Mouse (Mus musculus) CH12.LX (cell line): Measurements from ENCODE around the gene Ppp1r1c. TPM values are rescaled to one million over a fixed set of nuclear protein-coding genes. Genes with fewer than 3 reads are reported as not detected.

Source experiments
- DNase-seq: peaks from one replicate; pipeline ENCODE4 v3.0.0-alpha.2; 2013; ENCODE audit errors: extremely low read depth
- H3K27ac ChIP-seq: 2 replicates; pipeline ENCODE4 v1.5.1; 2012; ENCODE audit warnings: low read depth, mild to moderate bottlenecking, control low read depth, moderate library complexity; ENCODE audit not compliant: insufficient read depth
- H3K27me3 ChIP-seq: replicated peaks from 2 replicates; pipeline ENCODE3; 2012; ENCODE audit warnings: inconsistent platforms
- H3K36me3 ChIP-seq, 2 experiments: replicated peaks in 1 of 2; 2 replicates each; pipeline versions ENCODE3 to v1.6.1; 2012; ENCODE audit warnings: inconsistent platforms in 1 of 2, low read length in 1 of 2, mild to moderate bottlenecking in 1 of 2, mixed read lengths in 1 of 2, moderate library complexity in 1 of 2; ENCODE audit not compliant: control insufficient read depth in 1 of 2, insufficient read depth in 1 of 2
- H3K4me1 ChIP-seq, 2 experiments: 2 replicates each; pipeline ENCODE4 v1.6.1; 2012; ENCODE audit warnings: inconsistent platforms in 1 of 2, moderate library complexity in 1 of 2; ENCODE audit not compliant: insufficient read depth in 2 of 2, control insufficient read depth in 1 of 2
- H3K4me2 ChIP-seq: 2 replicates; pipeline ENCODE4 v1.6.1; 2012; ENCODE audit warnings: low read depth, mild to moderate bottlenecking, control low read depth; ENCODE audit not compliant: poor library complexity, insufficient read depth, severe bottlenecking
- H3K4me3 ChIP-seq, 3 experiments: fragments of 150-350 bp in 1 of 3; sonication (generic) in 1 of 3; replicated peaks in 1 of 3; 2 replicates each; pipeline versions ENCODE3 to v1.5.1; 2011 to 2012; ENCODE audit warnings: low read depth in 2 of 3, low read length in 2 of 3, mild to moderate bottlenecking in 2 of 3, moderate library complexity in 2 of 3, control low read depth in 1 of 3, improper control_type of control experiment in 1 of 3, inconsistent platforms in 1 of 3, mixed read lengths in 1 of 3; ENCODE audit not compliant: poor library complexity in 1 of 3
- H3K79me2 ChIP-seq: replicated peaks from 2 replicates; pipeline ENCODE4 v1.6.1; 2012; ENCODE audit warnings: mild to moderate bottlenecking, moderate library complexity; ENCODE audit not compliant: control insufficient read depth, poor library complexity, insufficient read depth, severe bottlenecking; ENCODE audit errors: extremely low read depth
- H3K9ac ChIP-seq: 2 replicates; pipeline ENCODE4 v1.6.1; 2012; ENCODE audit warnings: low read depth, mild to moderate bottlenecking, control low read depth, moderate library complexity; ENCODE audit not compliant: insufficient read depth
- H3K9me3 ChIP-seq: replicated peaks from 2 replicates; pipeline ENCODE3; 2012; ENCODE audit warnings: low read length, inconsistent platforms, mixed read lengths
- BHLHE40 ChIP-seq: IDR thresholded peaks from 2 replicates; pipeline ENCODE4 v1.6.1; 2011; ENCODE audit warnings: mild to moderate bottlenecking, low read depth, low read length, improper control_type of control experiment
- CHD2 ChIP-seq: IDR thresholded peaks from 2 replicates; pipeline ENCODE4 v1.6.1; 2011; ENCODE audit warnings: low read length, improper control_type of control experiment
- CTCF ChIP-seq, 2 experiments: IDR thresholded peaks in 1 of 2; conservative IDR thresholded peaks in 1 of 2; 2 replicates each; pipeline ENCODE4 v1.5.1; 2011 to 2012; ENCODE audit warnings: low read depth in 2 of 2, low read length in 2 of 2, improper control_type of control experiment in 1 of 2, inconsistent platforms in 1 of 2, mild to moderate bottlenecking in 1 of 2, moderate library complexity in 1 of 2
- E2F4 ChIP-seq: IDR thresholded peaks from 2 replicates; pipeline ENCODE4 v1.6.1; 2011; ENCODE audit warnings: low read depth, low read length, improper control_type of control experiment; ENCODE audit not compliant: insufficient replicate concordance
- ETS1 ChIP-seq: conservative IDR thresholded peaks from 2 replicates; pipeline ENCODE4 v1.6.1; 2012; ENCODE audit warnings: low read depth, mild to moderate bottlenecking, inconsistent platforms, low read length, improper control_type of control experiment, moderate library complexity
- GABPA ChIP-seq: IDR thresholded peaks from 2 replicates; pipeline ENCODE4 v1.6.1; 2012; ENCODE audit warnings: low read depth, low read length, improper control_type of control experiment, inconsistent platforms; ENCODE audit not compliant: insufficient replicate concordance
- HCFC1 ChIP-seq: IDR thresholded peaks from 2 replicates; pipeline ENCODE4 v1.6.1; 2012; ENCODE audit warnings: low read depth, mild to moderate bottlenecking, inconsistent platforms, low read length, improper control_type of control experiment
- IRF4 ChIP-seq: IDR thresholded peaks from 2 replicates; pipeline ENCODE4 v1.6.1; 2014; ENCODE audit warnings: low read depth, mild to moderate bottlenecking, inconsistent platforms, low read length, improper control_type of control experiment
- JUN ChIP-seq: IDR thresholded peaks from 2 replicates; pipeline ENCODE4 v1.6.1; 2011; ENCODE audit warnings: low read depth, mild to moderate bottlenecking, low read length, improper control_type of control experiment, moderate library complexity; ENCODE audit not compliant: insufficient read depth
- KAT2A ChIP-seq: IDR thresholded peaks from 2 replicates; pipeline ENCODE4 v1.6.1; 2012; ENCODE audit warnings: low read length, improper control_type of control experiment, inconsistent platforms; ENCODE audit not compliant: insufficient replicate concordance
- MAFK ChIP-seq: IDR thresholded peaks from 2 replicates; pipeline ENCODE4 v1.6.1; 2011; ENCODE audit warnings: low read length, improper control_type of control experiment; ENCODE audit not compliant: insufficient replicate concordance
- MAX ChIP-seq: IDR thresholded peaks from 2 replicates; pipeline ENCODE4 v1.6.1; 2011; ENCODE audit warnings: low read length, improper control_type of control experiment
- MAZ ChIP-seq: IDR thresholded peaks from 2 replicates; pipeline ENCODE4 v1.6.1; 2012; ENCODE audit warnings: low read depth, mild to moderate bottlenecking, inconsistent platforms, low read length, improper control_type of control experiment, moderate library complexity
- NRF1 ChIP-seq: IDR thresholded peaks from 2 replicates; pipeline ENCODE4 v1.6.1; 2014; ENCODE audit warnings: low read depth, mild to moderate bottlenecking, inconsistent platforms, low read length, improper control_type of control experiment, moderate library complexity
- POLR2A ChIP-seq: IDR thresholded peaks from 2 replicates; pipeline ENCODE4 v1.6.1; 2011; ENCODE audit warnings: low read depth, mild to moderate bottlenecking, improper control_type of control experiment, low read length
- RAD21 ChIP-seq: IDR thresholded peaks from 2 replicates; pipeline ENCODE4 v1.6.1; 2011; ENCODE audit warnings: low read depth, mild to moderate bottlenecking, low read length, improper control_type of control experiment, moderate library complexity
- RCOR1 ChIP-seq: conservative IDR thresholded peaks from 2 replicates; pipeline ENCODE4 v1.6.1; 2012; ENCODE audit warnings: low read depth, mild to moderate bottlenecking, inconsistent platforms, low read length, improper control_type of control experiment
- SMC3 ChIP-seq: IDR thresholded peaks from 2 replicates; pipeline ENCODE4 v1.6.1; 2011; ENCODE audit warnings: low read depth, low read length, improper control_type of control experiment
- TCF12 ChIP-seq: IDR thresholded peaks from 2 replicates; pipeline ENCODE4 v1.6.1; 2014; ENCODE audit warnings: low read depth, mild to moderate bottlenecking, inconsistent platforms, low read length, improper control_type of control experiment
- UBTF ChIP-seq: IDR thresholded peaks from 2 replicates; pipeline ENCODE4 v1.6.1; 2012; ENCODE audit warnings: low read depth, mild to moderate bottlenecking, inconsistent platforms, low read length, improper control_type of control experiment, moderate library complexity
- USF1 ChIP-seq: IDR thresholded peaks from 2 replicates; pipeline ENCODE4 v1.6.1; 2014; ENCODE audit warnings: low read depth, mild to moderate bottlenecking, inconsistent platforms, low read length, improper control_type of control experiment
- USF2 ChIP-seq: conservative IDR thresholded peaks from 2 replicates; pipeline ENCODE4 v1.6.1; 2011; ENCODE audit warnings: low read depth, low read length, improper control_type of control experiment
- ZMIZ1 ChIP-seq: IDR thresholded peaks from 2 replicates; pipeline ENCODE4 v1.6.1; 2012; ENCODE audit warnings: low read depth, mild to moderate bottlenecking, inconsistent platforms, low read length, improper control_type of control experiment
- dilution Hi-C: fragments of 300-500 bp; cut with MboI; formaldehyde crosslinking; loops from 2 replicates; pipeline ENCODE4 v1.14.3; 2020; ENCODE audit warnings: low sequenced_read_pairs; ENCODE audit not compliant: extremely low pct_unique_long_range_greater_than_20kb, extremely low pct_ligation_motif_present
- in situ Hi-C: fragments of 300-500 bp; cut with MboI; formaldehyde crosslinking; loops from 3 replicates; pipeline ENCODE4 v1.14.3; 2019; ENCODE audit warnings: low sequenced_read_pairs, low pct_ligation_motif_present, low pct_unique_long_range_greater_than_20kb, mixed read lengths
- polyA plus RNA-seq: library from polyadenylated mRNA; unstranded; fragments of >175 nt; gene quantifications from 2 replicates; pipeline ENCODE4 v1.2.1, GENCODE M21; 2012; ENCODE audit warnings: low read depth; ENCODE audit not compliant: insufficient read length
- total RNA-seq, 2 experiments: library from RNA; depleted of rRNA; stranded (reverse); fragments of 300-350 nt in 1 of 2; fragments of >200 nt in 1 of 2; gene quantifications; 2 replicates each; pipeline ENCODE4 v1.2.3; 2012 to 2014

Gene Ppp1r1c
- total and polyA plus RNA-seq, 3 experiments: not detected

DNA sequence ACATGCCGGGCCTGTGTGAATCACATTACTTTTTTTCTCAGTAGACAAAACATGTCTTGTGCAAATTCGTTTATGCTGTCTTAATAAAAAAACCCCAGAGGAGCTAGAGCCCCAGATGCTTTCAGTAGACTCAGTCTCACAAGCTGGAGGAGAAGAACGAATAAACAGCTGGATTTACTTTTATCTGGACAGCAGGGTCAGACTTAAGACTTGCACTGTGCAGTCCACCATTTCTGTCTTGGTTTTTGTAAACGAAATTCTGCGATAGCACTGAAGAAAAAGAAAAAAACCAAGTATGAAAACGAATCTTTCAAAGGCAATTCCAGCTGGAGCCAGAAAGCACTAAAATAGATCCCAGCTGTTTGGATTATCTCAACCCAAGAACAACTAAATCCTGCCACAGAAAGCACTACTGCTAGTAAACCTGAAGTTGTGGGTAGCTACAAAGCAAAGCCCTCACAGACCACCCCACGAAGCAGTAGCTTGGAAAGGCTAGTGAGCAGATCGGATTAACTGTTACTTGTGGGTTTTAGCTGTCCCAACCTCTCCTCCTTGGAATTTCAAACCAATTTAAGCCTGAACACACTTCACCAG is 78.1 kb downstream of the Ppp1r1c start:
- dilution Hi-C loops: no loop called here
- Histone ChIP-seq H3K9me3 (no peaks in the 10 kb centered on the region), H3K4me1 (0 out of 4 replicates have a peak, but pooled peaks cover 0 to 2% of the 10 kb centered on the region in 2 experiments), H3K79me2 (no peaks in the 10 kb centered on the region), H3K36me3 (no peaks in the 10 kb centered on the region), H3K4me3 (no peak overlapping the region), H3K27me3 (no peaks in the 10 kb centered on the region), H3K9ac (no peak overlapping the region), H3K27ac (no peak overlapping the region), H3K4me2 (no peak overlapping the region)
- TF ChIP-seq E2F4: no peak
- no peak for TF ChIP-seq UBTF
- no peak for TF ChIP-seq JUN
- no peak for TF ChIP-seq MAX
- no peak for TF ChIP-seq ZMIZ1
- TF ChIP-seq KAT2A: no peak
- no peak for TF ChIP-seq BHLHE40
- no peak for TF ChIP-seq HCFC1
- TF ChIP-seq MAZ: no peak
- no peak for TF ChIP-seq USF2
- no peak for TF ChIP-seq NRF1
- no peak for DNase-seq
- in situ Hi-C loops: no loop called here

GRCm38 (mm10) chr2:79786467-79786866 is 78.9 kb downstream of the Ppp1r1c start:
- TF ChIP-seq CTCF (conservative IDR thresholded peaks at IDR 0.05 in 1 of 2, IDR thresholded peaks at IDR 0.05 in 1 of 2; ENCODE audit: low read depth in 2 of 2, low read length in 2 of 2) (no peak), MAZ (no peak)

DNA sequence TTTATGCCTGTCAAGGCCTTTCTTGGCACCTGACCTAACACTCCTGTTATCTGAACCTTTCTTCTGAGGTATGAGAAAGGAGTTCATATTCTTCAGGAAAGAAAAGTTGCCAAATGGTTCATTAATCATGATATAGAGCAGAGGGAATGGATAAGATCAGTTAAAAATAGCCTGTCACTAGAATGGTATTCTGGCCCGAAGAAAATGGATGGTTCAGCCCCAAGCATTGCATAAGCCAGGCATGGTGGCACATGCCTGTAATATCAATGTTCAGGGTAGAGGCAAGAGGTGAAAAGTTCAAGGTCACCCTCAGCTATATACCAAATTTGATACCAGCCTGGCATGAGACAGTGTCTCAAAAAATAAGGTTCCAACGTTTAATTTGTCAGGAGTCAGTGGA is 85.6 kb downstream of the Ppp1r1c start:
- Histone ChIP-seq H3K4me1 (peaks cover 0 to 10% of the 10 kb centered on the region in 2 experiments; a peak in 2 of 4 replicates), H3K79me2 (no peaks in the 10 kb centered on the region), H3K4me2 (no peak overlapping the region), H3K9ac (no peak overlapping the region), H3K27me3 (no peaks in the 10 kb centered on the region), H3K9me3 (no peaks in the 10 kb centered on the region), H3K27ac (no peak overlapping the region), H3K36me3 (no peaks in the 10 kb centered on the region), H3K4me3 (no peak overlapping the region)
- in situ Hi-C loops: no loop called here
- no peak for DNase-seq
- dilution Hi-C loops: no loop called here
- no peak for TF ChIP-seq POLR2A
- TF ChIP-seq RCOR1: no peak
- no peak for TF ChIP-seq JUN
- TF ChIP-seq CHD2: no peak
- no peak for TF ChIP-seq HCFC1
- no peak for TF ChIP-seq BHLHE40
- TF ChIP-seq SMC3: no peak
- no peak for TF ChIP-seq RAD21
- no peak for TF ChIP-seq ETS1
- no peak for TF ChIP-seq IRF4
- no peak for TF ChIP-seq KAT2A
- TF ChIP-seq USF1: no peak
- no peak for TF ChIP-seq MAFK
- TF ChIP-seq MAZ: no peak
- no peak for TF ChIP-seq TCF12
- no peak for TF ChIP-seq GABPA
- TF ChIP-seq ZMIZ1: no peak
- no peak for TF ChIP-seq CTCF (conservative IDR thresholded peaks at IDR 0.05 in 1 of 2, IDR thresholded peaks at IDR 0.05 in 1 of 2; ENCODE audit: low read depth in 2 of 2, low read length in 2 of 2)
- TF ChIP-seq, all 38 proteins: peak for 0

More at GRCm38 (mm10) chr2:79786467-79786866, 78.9 kb downstream of the Ppp1r1c start:
- in situ Hi-C loops: no loop called here
- H3K27me3 ChIP-seq: no peaks in the 10 kb centered on the region
- dilution Hi-C loops: no loop called here
- H3K36me3 ChIP-seq: no peaks in the 10 kb centered on the region
- no peaks in the 10 kb centered on the region for H3K9me3 ChIP-seq
- DNase-seq: no peak
- 0 out of 4 replicates have a peak, but pooled peaks cover 0 to 2% of the 10 kb centered on the region in 2 experiments for H3K4me1 ChIP-seq
- H3K27ac ChIP-seq: no peak overlapping the region
- H3K4me3 ChIP-seq: no peak overlapping the region
- H3K4me2 ChIP-seq: no peak overlapping the region
- H3K9ac ChIP-seq: no peak overlapping the region
- no peaks in the 10 kb centered on the region for H3K79me2 ChIP-seq
